Mouse (Mus musculus) G1E-ER4 (cell line): ENCODE results near the gene Adam15. TPM values are rescaled to one million over a fixed set of nuclear protein-coding genes. Genes with fewer than 3 reads are reported as not detected.

ENCODE experiments used
- GATA1 ChIP-seq: IDR thresholded peaks from one replicate; pipeline ENCODE4 v1.8.0; 2012; ENCODE audit warnings: low read length, inconsistent platforms
- polyA plus RNA-seq: library from polyadenylated mRNA; stranded (reverse); fragments of >175 nt; gene quantifications from 2 replicates; pipeline ENCODE4 v1.2.3, GENCODE M21; 2012

Adam15 gene
- polyA plus RNA-seq, 1 experiment, result not detected

- no peak for TF ChIP-seq GATA1
Measured at GRCm38 (mm10) chr3:89325882-89326281, 23.9 kb downstream of the Adam15 start.

DNA sequence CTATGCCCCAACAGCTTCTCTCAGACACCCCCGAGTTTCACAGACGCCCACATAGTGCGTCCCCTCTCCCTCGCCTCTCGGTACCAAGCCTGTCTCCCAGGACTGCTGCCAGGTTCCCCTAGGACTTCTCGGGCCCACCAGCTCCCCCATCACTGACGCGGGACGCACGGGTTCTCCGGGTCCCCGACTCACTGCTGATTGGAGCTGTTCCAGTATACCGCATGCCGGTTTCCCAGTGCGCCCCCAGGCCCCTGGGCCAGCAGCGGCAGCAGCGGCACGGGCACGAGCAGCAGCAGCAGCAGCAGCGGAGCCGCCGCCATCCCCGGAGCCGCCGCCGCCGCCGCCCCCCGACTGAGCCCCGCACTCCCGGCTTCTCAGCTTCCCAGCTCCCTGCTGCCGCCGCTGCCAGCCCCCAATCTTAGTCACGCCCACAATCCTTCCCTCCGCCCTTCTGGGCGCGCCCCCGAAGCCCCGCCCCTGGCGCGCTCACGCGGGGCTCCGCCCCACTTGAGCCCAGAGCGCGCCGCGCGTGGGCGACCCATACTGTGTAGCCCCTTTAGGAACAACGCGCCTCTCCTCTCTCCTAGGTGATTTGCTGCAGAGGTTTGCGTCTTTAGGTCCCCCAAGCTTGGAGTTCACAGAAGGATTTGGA, 27.2 kb downstream of the Adam15 start, which contains the start of gene Efna3:
TSS of gene Efna3 (minus strand) at position 452 of the 652 bp plus-strand sequence.
- no peak for TF ChIP-seq GATA1

GRCm38 (mm10) chr3:89322131-89322500, 27.7 kb downstream of the Adam15 start:
- no peak for TF ChIP-seq GATA1

- TF ChIP-seq GATA1, result no peak
Measured at GRCm38 (mm10) chr3:89321183-89322130, 28.3 kb downstream of the Adam15 start.

- TF ChIP-seq GATA1, result no peak
Measured at GRCm38 (mm10) chr3:89320581-89321182, 29.1 kb downstream of the Adam15 start.

- TF ChIP-seq GATA1, result no peak
Measured at GRCm38 (mm10) chr3:89319591-89320350, 30.0 kb downstream of the Adam15 start.

DNA sequence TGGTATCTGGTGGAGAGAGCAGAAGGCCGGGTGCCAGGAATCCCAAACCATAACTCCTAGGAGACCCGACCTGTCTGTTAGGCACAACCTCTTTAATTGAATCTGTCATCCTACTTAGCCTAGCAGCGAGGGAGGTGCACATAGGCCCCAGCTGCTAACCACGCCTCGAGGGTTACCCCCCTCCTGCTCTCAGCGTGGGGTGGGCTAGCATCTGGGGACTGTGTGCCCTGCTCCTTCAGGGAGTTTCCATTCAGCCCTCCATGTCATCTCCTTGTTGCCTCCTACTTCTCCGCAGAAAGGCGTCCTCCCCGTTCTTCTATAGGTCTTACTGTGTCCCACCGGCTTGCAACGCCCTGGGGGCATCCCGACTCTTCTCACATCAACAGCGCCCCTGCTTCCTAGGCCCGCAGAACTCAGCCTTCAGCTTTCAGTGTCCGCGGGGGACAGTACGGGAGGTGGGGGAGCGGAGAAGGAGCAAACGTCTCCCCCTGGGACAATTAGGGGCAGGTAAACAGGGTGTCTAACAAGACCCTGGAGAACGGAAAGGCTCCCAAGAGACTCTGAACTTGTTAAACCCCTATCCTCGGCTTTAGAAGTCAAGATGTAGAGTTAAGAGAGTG, 30.7 kb downstream of the Adam15 start:
- TF ChIP-seq GATA1, result no peak

DNA sequence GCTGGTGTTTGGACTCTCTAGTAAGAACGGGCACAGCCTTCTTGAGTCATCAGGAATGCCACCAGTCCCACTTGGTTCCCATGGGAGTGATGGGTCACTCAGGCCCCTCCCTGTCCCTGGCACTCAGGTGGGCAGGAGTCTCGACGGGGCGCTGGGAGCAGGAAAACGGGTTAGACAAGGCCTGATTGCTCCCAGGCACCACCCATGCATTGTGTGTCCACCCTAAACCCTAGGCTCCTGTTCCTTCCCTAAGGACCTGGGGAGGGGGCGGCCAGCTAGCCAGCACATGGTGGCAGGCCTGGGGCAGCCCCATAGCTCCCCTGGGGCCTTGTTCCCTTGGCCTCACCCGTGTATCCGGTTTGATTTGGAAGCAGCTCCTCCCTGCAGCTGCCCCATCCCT, 31.5 kb downstream of the Adam15 start:
- TF ChIP-seq GATA1, result no peak

GRCm38 (mm10) chr3:89317246-89317645, 32.5 kb downstream of the Adam15 start:
- no peak for TF ChIP-seq GATA1

GRCm38 (mm10) chr3:89316833-89317232, 33.0 kb downstream of the Adam15 start:
- no peak for TF ChIP-seq GATA1

DNA sequence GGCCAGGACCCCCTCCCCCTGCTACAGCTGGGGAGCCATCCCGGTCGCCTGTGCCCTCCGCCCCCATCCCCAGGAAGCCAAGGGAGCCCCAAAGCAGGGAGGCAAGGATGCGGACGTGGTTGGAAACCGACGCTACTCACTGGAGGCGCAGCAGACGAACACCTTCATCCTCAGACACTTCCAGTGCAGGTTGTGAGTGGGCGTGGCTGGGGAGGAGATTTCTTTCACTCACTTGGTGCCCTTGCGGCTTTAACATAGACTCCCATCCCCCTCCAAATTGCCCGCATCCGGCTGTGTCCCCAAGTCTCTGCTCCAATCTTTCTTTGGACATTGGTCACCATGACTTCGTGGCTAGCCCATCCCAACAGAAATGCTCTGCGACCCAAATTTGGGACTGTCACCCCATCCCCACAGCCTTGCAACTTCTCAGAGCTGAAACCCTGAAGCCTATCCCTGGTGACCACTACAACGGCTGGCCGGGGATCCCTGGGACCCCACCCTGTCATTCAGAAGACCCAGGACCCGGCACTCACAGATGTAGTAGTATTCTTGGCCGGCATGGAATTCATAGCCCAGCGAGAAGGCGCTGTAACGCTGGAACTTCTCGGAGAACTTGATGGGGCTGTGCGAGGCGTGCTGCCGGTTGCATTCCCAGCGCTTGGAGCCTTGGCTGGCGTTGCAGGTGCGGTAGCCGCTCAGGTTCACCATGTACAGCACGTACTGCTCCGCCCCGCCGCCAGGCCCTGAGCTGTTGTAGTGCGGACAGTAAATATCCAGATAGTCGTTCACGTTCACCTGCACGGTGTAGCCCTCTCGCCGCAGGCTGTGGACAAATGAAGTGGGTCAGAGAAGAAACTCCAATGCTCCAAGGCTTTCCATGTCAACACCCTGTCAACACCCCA, 33.6 kb downstream of the Adam15 start:
- no peak for TF ChIP-seq GATA1

GRCm38 (mm10) chr3:89315195-89315929, 34.4 kb downstream of the Adam15 start:
- TF ChIP-seq GATA1, result no peak

- no peak for TF ChIP-seq GATA1
Measured at GRCm38 (mm10) chr3:89314791-89315190, 35.0 kb downstream of the Adam15 start.
